8 mouse cellular contexts compared by ENCODE assay signal in genomic region chr9:13510621-13511369, GRCm38 (mm10).
A peak's percentile ranks its signal among the peaks of the same experiment; 100 is the strongest.
DNase-seq lines count a peak whose midpoint lies in the region; ATAC-seq and TF ChIP-seq lines count a peak whose summit lies in the region.
"Had no signal": no experiment of that assay in that cellular context is flagged by ENCODE, and none has a peak within 500 bp of the region (broad histone marks: within the 10 kb centered on the region; RNA-seq: fewer than 3 reads in every experiment).

No protein-coding gene starts in this region.

- H3K27ac ChIP-seq in midbrain, postnatal 0 days (ENCODE audit: low read depth, low read length): no peak overlapping the region
- no peak overlapping the region for H3K27ac ChIP-seq in midbrain, embryonic 11.5 days (ENCODE audit: low read depth, low read length)
- no peak overlapping the region for H3K27ac ChIP-seq in forebrain, embryonic 10.5 days
- H3K27ac ChIP-seq: limb, embryonic 12.5 days had no signal

- peak; percentile 39 for TF ChIP-seq CTCF in midbrain, postnatal 0 days (IDR thresholded peaks at IDR 0.05)

- intact Hi-C loops in gastrocnemius, postnatal 36 days (cut with DNase I): loop anchor here (5.0 kb wide), 1 partner anchor 142 kb away; no protein-coding TSS in a partner anchor

- no peaks in the 10 kb centered on the region for H3K4me1 ChIP-seq in midbrain, postnatal 0 days (ENCODE audit: insufficient read depth, low read length)
- H3K4me1 ChIP-seq in midbrain, embryonic 11.5 days (ENCODE audit: control insufficient read depth, insufficient read depth, low read length): peaks cover 4% of the 10 kb centered on the region; the same call in 1 of the 2 replicates
- peaks cover 6% of the 10 kb centered on the region for H3K4me1 ChIP-seq in forebrain, embryonic 10.5 days

- H3K27me3 ChIP-seq in midbrain, postnatal 0 days (ENCODE audit: insufficient read depth, low read length): no peaks in the 10 kb centered on the region
- no peaks in the 10 kb centered on the region for H3K27me3 ChIP-seq in midbrain, embryonic 11.5 days (ENCODE audit: control insufficient read depth, insufficient read depth, low read length)
- H3K27me3 ChIP-seq in forebrain, embryonic 10.5 days (ENCODE audit: poor library complexity, severe bottlenecking): no peaks in the 10 kb centered on the region
- H3K27me3 ChIP-seq: limb, embryonic 12.5 days had no signal

- H3K9ac ChIP-seq in midbrain, postnatal 0 days (replicated peaks; ENCODE audit: low read length, poor library complexity, severe bottlenecking): no peak overlapping the region
- no peak overlapping the region for H3K9ac ChIP-seq in midbrain, embryonic 11.5 days (ENCODE audit: low read length)
- H3K9ac ChIP-seq: limb, embryonic 12.5 days had no signal

- DNase-seq in midbrain, postnatal 0 days (ENCODE audit: low spot score): peak; percentile 40
- no peak for DNase-seq in midbrain, embryonic 11.5 days (ENCODE audit: low spot score, missing footprints)
- DNase-seq in gastrocnemius, postnatal 36 days: peak; percentile 43 to 74
- peak; percentile 40 for DNase-seq in layer of hippocampus, adult 9-10 months (ENCODE audit: low spot score)
- peak; percentile 23 for DNase-seq in right cerebral cortex, postnatal 14 days
- DNase-seq in forebrain, embryonic 10.5 days (ENCODE audit: extremely low spot score, low spot score): no peak

- H3K36me3 ChIP-seq in midbrain, postnatal 0 days (ENCODE audit: insufficient read depth, low read length): no peaks in the 10 kb centered on the region
- H3K36me3 ChIP-seq in midbrain, embryonic 11.5 days (ENCODE audit: control insufficient read depth, insufficient read depth, low read length): no peaks in the 10 kb centered on the region
- no peaks in the 10 kb centered on the region for H3K36me3 ChIP-seq in forebrain, embryonic 10.5 days (replicated peaks)
- H3K36me3 ChIP-seq: limb, embryonic 12.5 days had no signal

- no peak for ATAC-seq in midbrain, postnatal 0 days (ENCODE audit: low FRiP score)
- ATAC-seq in midbrain, embryonic 11.5 days (ENCODE audit: low FRiP score): no peak
- no peak for ATAC-seq in activated CD4-positive, CD25-positive, alpha-beta regulatory T cell, adult 4 months

- WGBS in midbrain, postnatal 0 days: 72% methylated on average over 5 of the region's 5 CpGs
- WGBS in midbrain, embryonic 11.5 days: 76% methylated on average over 5 of the region's 5 CpGs
- 86% methylated on average over 5 of the region's 5 CpGs for WGBS in forebrain, embryonic 10.5 days

- no peak overlapping the region for H3K4me2 ChIP-seq in midbrain, postnatal 0 days (ENCODE audit: low read depth, low read length, poor library complexity, severe bottlenecking)
- no peak overlapping the region for H3K4me2 ChIP-seq in midbrain, embryonic 11.5 days
- H3K4me2 ChIP-seq: limb, embryonic 12.5 days had no signal

- H3K4me3 ChIP-seq in midbrain, postnatal 0 days (ENCODE audit: low read depth, low read length): no peak overlapping the region
- no peak overlapping the region for H3K4me3 ChIP-seq in midbrain, embryonic 11.5 days (ENCODE audit: low read depth, low read length)
- no peak overlapping the region for H3K4me3 ChIP-seq in forebrain, embryonic 10.5 days
- H3K4me3 ChIP-seq: limb, embryonic 12.5 days had no signal

- no peaks in the 10 kb centered on the region for H3K9me3 ChIP-seq in midbrain, postnatal 0 days (ENCODE audit: low read length)
- H3K9me3 ChIP-seq in midbrain, embryonic 11.5 days (ENCODE audit: control insufficient read depth, low read length): no peaks in the 10 kb centered on the region
- H3K9me3 ChIP-seq in forebrain, embryonic 10.5 days: no peaks in the 10 kb centered on the region
- H3K9me3 ChIP-seq: limb, embryonic 12.5 days had no signal

Comparison
In these comparisons a context has a peak if more than half of its experiments do, and no peak if none do; other contexts are left out.
1. DNase-seq: peak in midbrain, postnatal 0 days (single experiment), gastrocnemius, postnatal 36 days (2 of 2), layer of hippocampus, adult 9-10 months (single experiment) and right cerebral cortex, postnatal 14 days (single experiment); none in midbrain, embryonic 11.5 days (single experiment) and forebrain, embryonic 10.5 days (single experiment).